Mouse (Mus musculus) limb, embryonic 13.5 days (tissue): ENCODE results near the gene Ccr10. TPM values are rescaled to one million over a fixed set of nuclear protein-coding genes. Genes with fewer than 3 reads are reported as not detected.

ENCODE experiments used
- ATAC-seq: fragments of 200-750 bp; cut with Nextera tagmentation; 2 replicates; pipeline ENCODE4 v1.8.0; 2017; ENCODE audit warnings: low read depth, moderate number of reproducible peaks, moderate TSS enrichment; ENCODE audit not compliant: low FRiP score
- H3K27ac ChIP-seq: fragments of 300-500 bp; sonication (generic); 2 replicates; pipeline ENCODE4 v1.5.1; 2015; ENCODE audit warnings: inconsistent platforms, mild to moderate bottlenecking, moderate library complexity
- H3K27me3 ChIP-seq: fragments of 300-500 bp; sonication (generic); 2 replicates; pipeline ENCODE4 v1.6.1; 2015; ENCODE audit warnings: mild to moderate bottlenecking, inconsistent platforms
- H3K36me3 ChIP-seq: fragments of 300-500 bp; sonication (generic); 2 replicates; pipeline ENCODE4 v1.6.1; 2015; ENCODE audit warnings: inconsistent platforms, mild to moderate bottlenecking, moderate library complexity
- H3K4me1 ChIP-seq: fragments of 300-500 bp; sonication (generic); 2 replicates; pipeline ENCODE4 v1.6.1; 2015; ENCODE audit warnings: inconsistent platforms
- H3K4me2 ChIP-seq: fragments of 300-500 bp; sonication (generic); replicated peaks from 2 replicates; pipeline ENCODE4 v1.6.1; 2015; ENCODE audit warnings: inconsistent platforms, mild to moderate bottlenecking, moderate library complexity
- H3K4me3 ChIP-seq: fragments of 300-500 bp; sonication (generic); 2 replicates; pipeline ENCODE4 v1.5.1; 2015; ENCODE audit warnings: moderate library complexity, mild to moderate bottlenecking, inconsistent platforms
- H3K9ac ChIP-seq: fragments of 300-500 bp; sonication (generic); 2 replicates; pipeline ENCODE4 v1.6.1; 2015; ENCODE audit warnings: mild to moderate bottlenecking, inconsistent platforms
- H3K9me3 ChIP-seq: fragments of 300-500 bp; sonication (generic); 2 replicates; pipeline ENCODE4 v1.6.1; 2016; ENCODE audit warnings: inconsistent platforms
- WGBS: fragments of 180-500 bp; shearing (Covaris S2); methylation state at CpG from one replicate; pipeline ENCODE4 v1.1.7; 2015; 5-methylcytosine and 5-hydroxymethylcytosine counted together
- polyA plus RNA-seq: library from polyadenylated mRNA; unstranded; fragments of >200 nt; fragmentation: Nextera tagmentation; extraction: Ambion mirVana; gene quantifications from 2 replicates; pipeline ENCODE4 v1.2.1, GENCODE M21; 2015

Gene Ccr10
- polyA plus RNA-seq, 1 experiment from 2014 or later = 0.10 TPM

DNA sequence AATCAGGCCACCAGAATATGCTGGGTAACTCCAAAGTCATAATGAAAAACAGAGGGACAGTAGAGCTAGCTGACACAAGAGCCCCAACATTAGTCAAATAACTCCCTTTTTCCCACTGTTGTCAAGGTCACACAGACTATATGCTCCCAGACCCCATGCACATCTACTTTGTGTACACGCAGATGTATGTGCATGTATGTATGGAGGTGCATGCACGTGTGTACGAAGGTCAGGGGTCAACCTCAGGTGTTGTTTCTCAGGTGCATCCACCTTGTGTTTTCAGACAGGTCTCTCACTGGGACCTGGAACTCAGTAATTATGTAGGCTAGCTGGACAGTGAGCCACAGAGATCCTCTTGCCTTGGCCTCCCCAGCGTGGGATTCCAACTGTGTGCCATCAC is 10.2 kb upstream of the Ccr10 start:
- 92% methylated on average over 4 of the region's 4 CpGs for WGBS
- Histone ChIP-seq H3K27ac (no peak overlapping the region), H3K4me1 (peaks cover 15% of the 10 kb centered on the region), H3K4me2 (no peak overlapping the region), H3K36me3 (no peaks in the 10 kb centered on the region), H3K27me3 (peaks cover 7% of the 10 kb centered on the region), H3K4me3 (no peak overlapping the region), H3K9me3 (no peaks in the 10 kb centered on the region), H3K9ac (no peak overlapping the region)
- ATAC-seq = no peak

DNA sequence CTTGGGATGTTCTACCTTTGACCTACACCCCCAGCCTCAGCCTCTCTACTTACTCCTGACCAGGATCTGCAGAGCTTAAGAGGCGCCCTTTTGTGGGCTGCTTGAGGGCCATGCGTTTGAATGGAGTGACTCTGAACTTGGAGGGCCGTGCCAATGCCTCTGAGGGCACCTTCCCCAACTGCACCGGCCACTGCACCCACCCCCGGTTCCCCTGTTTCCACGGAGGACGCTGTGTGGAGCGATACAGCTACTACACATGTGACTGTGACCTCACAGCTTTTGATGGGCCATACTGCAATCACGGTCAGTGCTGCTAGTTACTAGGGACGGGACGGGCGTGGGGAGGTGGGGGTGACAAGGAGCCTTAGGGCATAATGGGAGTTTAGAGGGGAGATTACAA is 9.7 kb upstream of the Ccr10 start:
- peaks cover 10% of the 10 kb centered on the region for H3K4me1 ChIP-seq

DNA sequence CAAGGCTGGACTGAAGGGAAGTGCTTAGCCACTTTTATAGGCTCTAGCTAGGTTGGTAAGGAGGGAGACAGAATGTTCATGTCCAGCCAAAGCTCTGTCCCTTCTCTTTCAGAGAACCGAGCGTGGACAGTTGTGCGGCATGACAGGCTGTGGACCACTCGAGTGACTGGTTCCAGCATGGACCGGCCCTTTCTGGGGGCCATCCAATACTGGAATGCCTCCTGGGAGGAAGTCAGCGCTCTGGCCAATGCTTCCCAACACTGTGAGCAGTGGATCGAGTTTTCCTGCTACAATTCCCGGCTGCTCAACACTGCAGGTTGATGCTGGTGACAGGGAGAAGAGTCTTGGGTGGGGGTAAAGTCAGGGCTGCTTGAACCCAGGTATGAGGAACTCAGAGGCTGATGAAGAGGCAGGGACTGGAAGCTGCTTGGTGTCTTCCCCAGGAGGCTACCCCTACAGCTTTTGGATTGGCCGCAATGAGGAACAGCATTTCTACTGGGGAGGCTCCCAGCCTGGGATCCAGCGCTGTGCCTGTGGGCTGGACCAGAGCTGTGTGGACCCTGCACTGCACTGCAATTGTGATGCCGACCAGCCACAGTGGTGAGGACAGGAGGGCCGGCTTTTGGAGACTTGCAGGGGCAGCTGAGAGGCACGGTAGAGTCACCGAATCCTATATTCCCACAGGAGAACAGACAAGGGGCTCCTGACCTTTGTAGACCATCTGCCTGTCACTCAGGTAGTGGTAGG is 7.7 kb upstream of the Ccr10 start:
- Histone ChIP-seq H3K9ac (peak overlapping the region; percentile 39; the same call in 1 of the 2 replicates), H3K4me1 (0 out of 2 replicates have a peak, but pooled peaks cover 3% of the 10 kb centered on the region), H3K36me3 (no peaks in the 10 kb centered on the region), H3K9me3 (no peaks in the 10 kb centered on the region), H3K4me2 (no peak overlapping the region), H3K27me3 (peaks cover 29% of the 10 kb centered on the region), H3K4me3 (no peak overlapping the region), H3K27ac (no peak overlapping the region)
- WGBS = 75% methylated on average over 14 of the region's 14 CpGs
- ATAC-seq = no peak

More for the DNA sequence above, 9.7 kb upstream of the Ccr10 start:
- ATAC-seq = no peak
- Histone ChIP-seq H3K36me3 (no peaks in the 10 kb centered on the region), H3K27ac (no peak overlapping the region), H3K4me2 (no peak overlapping the region), H3K9me3 (no peaks in the 10 kb centered on the region), H3K9ac (no peak overlapping the region), H3K4me3 (no peak overlapping the region), H3K27me3 (peaks cover 10% of the 10 kb centered on the region)
- 78% methylated on average over 12 of the region's 12 CpGs for WGBS

DNA sequence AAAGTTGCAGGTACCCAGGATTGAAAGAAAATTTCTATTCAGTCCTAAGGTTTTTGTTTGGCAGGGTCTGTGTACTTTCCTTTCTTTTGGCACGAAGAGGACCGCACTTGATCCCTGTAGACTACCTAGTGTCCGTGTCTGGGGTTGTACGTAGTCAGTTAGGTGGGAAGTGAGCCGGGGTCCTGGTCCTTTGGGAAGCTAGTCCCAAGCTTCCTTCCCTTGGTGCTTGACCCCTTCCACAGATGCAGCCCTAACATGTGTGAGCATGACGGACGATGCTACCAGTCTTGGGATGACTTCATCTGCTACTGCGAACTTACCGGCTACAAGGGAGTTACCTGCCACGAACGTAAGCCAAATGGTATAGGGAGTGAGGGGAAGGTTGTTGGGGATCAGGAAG is 6.7 kb upstream of the Ccr10 start:
- no peak overlapping the region for H3K4me3 ChIP-seq
- ATAC-seq = no peak
- H3K9ac ChIP-seq = no peak overlapping the region
- H3K36me3 ChIP-seq = no peaks in the 10 kb centered on the region
- no peak overlapping the region for H3K4me2 ChIP-seq
- WGBS = 91% methylated on average over 11 of the region's 11 CpGs
- H3K27ac ChIP-seq = no peak overlapping the region
- H3K4me1 ChIP-seq = peaks cover 7% of the 10 kb centered on the region; the same call in 1 of the 2 replicates
- H3K27me3 ChIP-seq = peaks cover 39% of the 10 kb centered on the region
- H3K9me3 ChIP-seq = no peaks in the 10 kb centered on the region

DNA sequence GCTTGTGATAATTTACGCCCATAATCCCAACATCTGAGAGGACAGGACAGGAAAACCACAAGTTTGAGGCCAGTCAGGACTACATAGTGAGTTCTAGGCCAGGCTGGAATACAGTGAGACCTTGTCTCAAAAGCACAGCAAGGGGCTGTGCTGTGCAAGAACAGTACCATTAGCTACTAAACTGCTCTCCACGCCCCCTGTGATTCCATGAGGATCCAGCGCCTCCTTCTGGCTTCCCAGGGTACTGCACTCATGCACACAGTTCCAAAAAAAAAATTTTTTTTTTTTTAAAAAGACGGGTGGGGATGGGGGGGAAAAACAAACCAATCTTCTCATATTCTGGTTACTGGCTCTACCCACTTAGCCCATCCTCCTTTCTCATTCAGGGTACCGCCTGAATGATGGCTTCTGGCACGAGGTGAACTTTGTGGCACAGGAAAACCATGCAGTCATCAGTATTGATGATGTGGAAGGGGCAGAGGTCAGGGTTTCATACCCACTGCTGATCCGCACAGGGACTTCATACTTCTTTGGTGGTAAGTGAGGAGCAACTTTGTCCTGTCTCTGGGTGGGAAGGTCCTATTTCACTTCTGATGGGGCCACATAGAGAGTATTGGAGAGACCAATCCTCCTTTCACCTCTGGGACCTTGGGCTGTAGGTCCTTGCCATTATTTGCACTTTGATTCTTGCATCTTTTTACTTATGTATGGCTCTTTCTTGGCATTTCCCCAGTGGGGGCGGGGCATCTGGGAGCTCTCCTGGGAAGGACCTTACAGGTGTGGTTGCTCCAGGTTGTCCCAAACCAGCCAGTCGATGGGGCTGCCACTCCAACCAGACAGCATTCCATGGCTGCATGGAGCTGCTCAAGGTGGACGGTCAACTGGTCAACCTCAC is 5.8 kb upstream of the Ccr10 start:
- Histone ChIP-seq H3K27me3 (peaks cover 47% of the 10 kb centered on the region), H3K4me2 (no peak overlapping the region), H3K4me1 (peaks cover 16% of the 10 kb centered on the region), H3K9me3 (no peaks in the 10 kb centered on the region), H3K9ac (no peak overlapping the region), H3K4me3 (no peak overlapping the region), H3K36me3 (no peaks in the 10 kb centered on the region), H3K27ac (no peak overlapping the region)
- ATAC-seq = no peak
- 42% methylated on average over 10 of the region's 10 CpGs for WGBS

DNA sequence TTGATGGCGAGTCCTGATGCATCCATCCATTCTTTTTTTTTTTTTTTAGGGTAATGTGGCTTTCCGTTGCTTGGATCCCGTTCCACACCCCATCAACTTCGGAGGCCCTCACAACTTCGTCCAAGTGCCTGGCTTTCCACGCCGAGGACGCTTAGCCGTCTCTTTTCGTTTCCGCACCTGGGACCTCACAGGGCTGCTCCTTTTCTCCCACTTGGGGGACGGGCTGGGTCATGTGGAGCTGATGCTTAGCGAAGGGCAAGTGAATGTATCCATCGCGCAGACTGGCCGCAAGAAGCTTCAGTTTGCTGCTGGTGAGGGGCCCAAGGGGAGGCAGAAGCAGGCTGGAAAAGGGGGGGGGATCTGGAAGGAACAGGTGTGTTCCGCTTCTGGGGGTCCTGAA is 5.0 kb upstream of the Ccr10 start:
- no peak for ATAC-seq
- H3K36me3 ChIP-seq = no peaks in the 10 kb centered on the region
- H3K4me1 ChIP-seq = peaks cover 22% of the 10 kb centered on the region
- H3K27ac ChIP-seq = no peak overlapping the region
- H3K4me2 ChIP-seq = no peak overlapping the region
- no peak overlapping the region for H3K9ac ChIP-seq
- no peaks in the 10 kb centered on the region for H3K9me3 ChIP-seq
- 66% methylated on average over 17 of the region's 17 CpGs for WGBS
- H3K4me3 ChIP-seq = no peak overlapping the region
- peaks cover 56% of the 10 kb centered on the region for H3K27me3 ChIP-seq

DNA sequence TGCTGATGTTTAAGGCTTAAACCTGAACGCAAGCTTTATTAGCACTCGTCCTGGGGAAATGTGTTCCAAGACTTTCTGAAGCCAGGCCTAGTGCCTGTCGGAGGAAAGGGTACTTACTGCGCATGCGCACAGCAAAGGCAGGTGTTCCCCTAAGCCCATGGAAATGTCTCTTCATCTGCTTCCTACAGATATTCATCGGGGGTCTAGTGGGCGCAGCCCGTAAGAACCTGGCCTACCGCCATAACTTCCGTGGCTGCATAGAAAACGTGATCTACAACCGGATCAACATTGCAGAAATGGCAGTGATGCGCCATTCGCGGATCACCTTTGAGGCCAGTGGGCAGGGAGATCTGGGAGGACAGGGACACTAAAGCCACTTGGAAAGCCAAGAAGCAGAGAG is 4.1 kb upstream of the Ccr10 start:
- peaks cover 65% of the 10 kb centered on the region for H3K27me3 ChIP-seq
- H3K4me3 ChIP-seq = no peak overlapping the region
- H3K9me3 ChIP-seq = no peaks in the 10 kb centered on the region
- H3K4me2 ChIP-seq = no peak overlapping the region
- no peak overlapping the region for H3K27ac ChIP-seq
- H3K4me1 ChIP-seq = peaks cover 30% of the 10 kb centered on the region
- H3K9ac ChIP-seq = no peak overlapping the region
- 81% methylated on average over 15 of the region's 15 CpGs for WGBS
- H3K36me3 ChIP-seq = no peaks in the 10 kb centered on the region
- ATAC-seq = no peak

DNA sequence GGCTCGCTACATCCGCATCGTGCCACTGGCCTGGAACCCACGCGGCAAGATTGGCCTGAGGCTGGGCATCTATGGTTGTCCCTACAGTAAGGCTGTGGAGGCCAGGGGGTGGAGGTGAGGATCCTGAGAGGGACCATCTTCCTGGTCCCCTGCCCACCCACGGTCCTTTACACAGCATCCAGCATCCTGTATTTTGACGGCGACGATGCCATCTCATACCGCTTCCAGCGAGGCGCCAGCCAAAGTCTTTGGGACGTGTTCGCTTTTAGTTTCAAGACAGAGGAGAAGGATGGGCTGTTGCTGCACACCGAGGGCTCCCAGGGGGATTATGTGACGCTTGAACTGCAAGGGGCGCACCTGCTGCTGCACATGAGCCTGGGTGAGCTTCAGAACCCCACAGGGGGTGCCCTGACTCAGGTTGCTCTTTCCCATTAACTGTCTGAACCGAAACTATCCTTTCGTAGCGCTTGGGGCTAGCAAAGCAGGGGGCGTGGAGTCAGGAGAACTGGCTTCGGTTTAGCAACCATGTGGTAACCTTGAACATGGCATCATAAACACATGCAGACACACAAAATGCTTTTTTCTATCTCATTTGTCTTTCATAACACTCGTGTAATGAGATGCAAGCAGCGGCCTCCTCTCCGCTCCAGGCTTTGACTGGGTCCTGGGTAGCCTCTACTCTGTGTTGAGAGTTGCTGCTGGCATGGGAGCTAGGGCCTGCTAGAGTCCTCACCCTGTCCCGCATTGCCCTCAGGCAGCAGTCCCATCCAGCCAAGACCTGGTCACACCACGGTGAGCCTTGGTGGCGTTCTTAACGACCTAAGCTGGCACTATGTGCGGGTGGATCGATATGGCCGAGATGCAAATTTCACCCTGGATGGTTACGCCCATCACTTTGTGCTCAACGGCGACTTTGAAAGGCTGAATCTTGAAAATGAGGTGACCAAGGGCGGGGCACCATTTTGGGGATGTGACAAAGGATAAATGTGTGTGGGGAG is 3.1 kb upstream of the Ccr10 start:
- Histone ChIP-seq H3K4me1 (peaks cover 40% of the 10 kb centered on the region), H3K9ac (no peak overlapping the region), H3K27me3 (peaks cover 75% of the 10 kb centered on the region), H3K4me2 (no peak overlapping the region), H3K36me3 (no peaks in the 10 kb centered on the region), H3K9me3 (no peaks in the 10 kb centered on the region), H3K27ac (no peak overlapping the region), H3K4me3 (no peak overlapping the region)
- 50% methylated on average over 36 of the region's 36 CpGs for WGBS
- no peak for ATAC-seq

DNA sequence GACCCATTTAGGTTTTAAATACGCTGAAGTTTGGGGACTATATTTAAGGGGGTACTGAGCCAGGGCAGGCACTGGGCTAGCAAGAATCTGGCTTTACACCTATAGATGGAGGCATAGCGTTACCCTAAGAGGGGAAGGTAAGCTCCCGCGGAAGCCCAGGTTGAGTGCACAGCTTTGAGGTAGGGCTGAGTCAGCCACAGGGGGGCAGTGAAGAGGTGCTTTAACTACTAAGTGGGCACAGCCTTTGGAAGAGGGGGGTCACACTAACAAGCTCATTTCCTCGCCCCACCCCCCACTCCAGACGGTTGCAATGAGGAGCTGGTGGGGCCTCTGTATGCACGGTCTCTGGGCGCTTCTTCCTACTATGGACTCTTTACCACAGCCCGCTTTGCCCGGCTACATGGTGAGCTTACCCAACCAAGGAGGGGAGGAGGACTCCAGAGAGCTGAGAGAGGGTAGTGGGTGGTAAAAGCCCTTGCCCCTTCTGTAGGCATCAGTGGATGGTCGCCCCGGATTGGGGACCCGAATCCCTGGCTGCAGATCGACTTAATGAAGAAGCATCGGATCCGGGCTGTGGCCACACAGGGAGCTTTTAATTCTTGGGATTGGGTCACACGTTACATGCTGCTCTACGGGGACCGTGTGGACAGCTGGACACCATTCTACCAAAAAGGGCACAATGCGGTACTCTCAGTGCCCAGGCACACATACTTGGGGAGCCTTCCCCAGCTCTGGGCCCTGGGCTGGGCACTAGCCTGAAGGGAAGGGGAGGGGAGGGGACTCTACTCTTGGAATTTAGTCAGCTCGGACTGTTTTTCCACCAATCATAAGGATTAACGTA is 1.9 kb upstream of the Ccr10 start:
- peaks cover 50% of the 10 kb centered on the region for H3K4me1 ChIP-seq
- H3K27me3 ChIP-seq = peaks cover 78% of the 10 kb centered on the region
- 0 out of 2 replicates have a peak overlapping the region, but pooled peaks have one; percentile 28 for H3K4me2 ChIP-seq
- no peak overlapping the region for H3K27ac ChIP-seq
- no peak overlapping the region for H3K9ac ChIP-seq
- no peak for ATAC-seq
- no peaks in the 10 kb centered on the region for H3K9me3 ChIP-seq
- peak overlapping the region; percentile 33; the same call in 1 of the 2 replicates for H3K4me3 ChIP-seq
- no peaks in the 10 kb centered on the region for H3K36me3 ChIP-seq
- WGBS = 27% methylated on average over 22 of the region's 22 CpGs

DNA sequence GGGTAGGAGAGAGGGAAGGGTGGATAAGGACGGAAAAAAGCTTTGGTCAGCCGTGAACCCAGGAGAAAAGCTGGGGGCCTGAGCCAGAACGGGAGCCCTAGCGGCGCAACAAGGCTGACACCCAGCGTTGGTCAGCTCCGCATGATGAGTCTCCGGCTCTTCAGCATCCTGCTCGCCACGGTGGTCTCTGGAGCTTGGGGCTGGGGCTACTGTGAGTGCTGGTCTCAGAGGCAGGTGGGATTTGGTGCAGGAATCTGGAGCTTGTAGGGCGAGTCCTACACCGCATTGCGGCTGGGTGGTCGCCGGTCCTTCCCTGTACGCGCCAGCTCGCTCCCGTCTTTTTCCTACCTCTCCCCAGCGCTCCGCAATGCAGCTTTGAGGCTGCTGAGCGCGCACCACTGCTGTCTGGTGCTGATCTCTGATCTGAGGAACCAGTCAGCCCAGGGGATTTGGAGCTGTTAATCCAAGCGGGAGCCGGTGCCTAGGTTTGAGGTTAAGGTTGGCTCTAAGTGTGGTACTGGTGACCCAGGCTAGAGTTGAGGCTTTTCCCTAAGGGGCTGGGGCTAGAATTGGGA is 961 bp upstream of the Ccr10 start:
- Histone ChIP-seq H3K9me3 (no peaks in the 10 kb centered on the region), H3K4me3 (peak overlapping the region; percentile 33), H3K27me3 (peaks cover 75% of the 10 kb centered on the region), H3K9ac (0 out of 2 replicates have a peak overlapping the region, but pooled peaks have one; percentile 39), H3K4me1 (peaks cover 55% of the 10 kb centered on the region), H3K27ac (no peak overlapping the region), H3K4me2 (peak overlapping the region; percentile 59), H3K36me3 (no peaks in the 10 kb centered on the region)
- no peak for ATAC-seq
- 1% methylated on average over 25 of the region's 25 CpGs for whole genome bisulfite sequencing
